Mouse (Mus musculus): ENCODE measurements around the gene Ttyh2.
"Not testable (repeated sequence)": the region's sequence is repeated elsewhere in the genome, so short reads cannot be mapped to it uniquely, and the experiment has no call there.

Gene Ttyh2

GRCm38 (mm10) chr11:114662746-114663362 is 12.4 kb upstream of the Ttyh2 start:
- peak; percentile 60 for DNase-seq

DNA sequence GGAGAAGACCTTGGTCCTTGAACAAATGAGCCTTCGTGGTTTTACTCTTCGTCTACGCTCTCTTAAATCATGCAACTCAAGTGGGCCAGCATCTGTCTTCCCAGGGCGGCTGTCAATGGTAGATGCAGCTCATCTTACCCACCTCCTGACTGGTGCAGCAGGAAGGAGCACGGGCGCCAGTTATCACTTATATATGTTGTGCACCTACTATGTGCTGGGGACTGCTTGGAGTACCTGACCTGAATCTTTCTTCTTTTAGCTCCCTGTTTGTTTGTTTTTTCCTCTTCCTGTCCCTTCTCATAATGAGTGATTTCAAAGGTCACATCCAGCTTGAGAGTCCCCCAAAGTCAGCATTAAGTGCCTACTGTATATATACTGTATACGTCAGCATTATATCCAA is 11.1 kb upstream of the Ttyh2 start:
- no peak for DNase-seq

DNA sequence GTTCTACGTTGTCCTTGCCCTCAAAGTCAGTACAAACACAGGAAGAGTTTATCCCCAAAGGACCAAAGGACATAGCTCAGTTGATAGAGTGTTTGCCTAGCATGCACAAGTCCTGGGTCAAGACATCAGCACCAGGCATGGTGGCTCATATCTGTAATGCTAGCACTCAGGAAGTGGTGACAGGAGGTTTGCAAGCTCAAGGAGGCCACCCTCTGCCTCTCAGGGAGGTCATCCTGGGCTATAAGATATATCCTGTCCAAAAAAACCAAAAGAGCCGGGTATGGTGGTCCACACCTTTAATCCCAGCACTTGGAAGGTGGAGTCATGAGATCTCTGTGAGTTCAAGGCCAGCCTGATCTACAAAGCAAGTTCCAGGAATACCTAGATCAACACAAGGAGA is 9.8 kb upstream of the Ttyh2 start:
- no peak for DNase-seq

GRCm38 (mm10) chr11:114666786-114667185 is 8.4 kb upstream of the Ttyh2 start:
- DNase-seq: no peak

- DNase-seq: no peak
Observed at GRCm38 (mm10) chr11:114667236-114667931, 7.8 kb upstream of the Ttyh2 start.

- peak; percentile 54 for DNase-seq
Observed at GRCm38 (mm10) chr11:114667932-114668285, 7.3 kb upstream of the Ttyh2 start.

GRCm38 (mm10) chr11:114668301-114668710 is 6.9 kb upstream of the Ttyh2 start, which contains the start of gene Rpl38:
Gene Rpl38, plus strand, starts transcription at chr11:114668524.
- peak; percentile 90 for DNase-seq

DNA sequence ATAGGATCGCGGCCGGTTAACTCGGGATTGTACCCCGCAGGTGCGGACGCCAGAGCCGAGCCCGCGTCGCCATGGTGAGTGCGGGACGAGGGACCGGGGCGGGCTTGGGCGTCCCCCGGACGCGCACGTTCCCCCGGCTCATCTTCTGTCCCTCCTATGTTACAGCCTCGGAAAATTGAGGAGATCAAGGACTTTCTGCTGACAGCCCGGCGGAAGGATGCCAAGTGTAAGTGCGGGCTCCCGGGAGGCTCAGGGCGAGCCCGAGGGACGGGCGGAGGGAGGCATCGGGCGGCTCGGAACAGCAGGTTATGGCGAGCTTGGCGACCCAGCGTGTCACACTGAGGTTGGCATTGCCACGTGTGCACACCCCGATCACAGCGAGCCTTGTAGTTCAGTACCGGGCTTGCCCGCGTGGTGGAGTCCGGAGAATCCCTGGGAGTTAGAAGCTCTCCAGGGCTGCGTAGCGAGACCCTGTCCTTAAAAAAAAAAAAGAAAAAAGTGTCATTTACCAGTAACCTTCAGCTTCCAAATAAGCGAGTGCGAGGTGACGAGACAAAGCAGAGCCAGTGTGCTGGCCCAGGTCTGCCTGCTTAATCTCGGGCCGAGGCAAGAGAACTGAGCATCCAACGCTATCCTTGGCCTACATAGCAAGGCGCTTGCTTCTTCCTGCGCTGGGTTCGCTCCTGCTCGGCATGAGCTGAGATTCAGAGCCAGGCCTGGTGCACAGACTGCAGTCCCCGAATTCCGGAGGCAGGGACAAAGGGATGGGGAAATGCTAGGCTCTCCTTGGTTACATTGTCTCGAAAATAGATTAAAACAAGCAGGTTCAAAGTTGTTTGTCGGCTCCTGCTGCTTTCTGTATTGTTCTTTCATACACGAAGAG is 6.2 kb upstream of the Ttyh2 start:
- DNase-seq: peak; percentile 71

GRCm38 (mm10) chr11:114669651-114670168 is 5.5 kb upstream of the Ttyh2 start:
- DNase-seq: no peak

DNA sequence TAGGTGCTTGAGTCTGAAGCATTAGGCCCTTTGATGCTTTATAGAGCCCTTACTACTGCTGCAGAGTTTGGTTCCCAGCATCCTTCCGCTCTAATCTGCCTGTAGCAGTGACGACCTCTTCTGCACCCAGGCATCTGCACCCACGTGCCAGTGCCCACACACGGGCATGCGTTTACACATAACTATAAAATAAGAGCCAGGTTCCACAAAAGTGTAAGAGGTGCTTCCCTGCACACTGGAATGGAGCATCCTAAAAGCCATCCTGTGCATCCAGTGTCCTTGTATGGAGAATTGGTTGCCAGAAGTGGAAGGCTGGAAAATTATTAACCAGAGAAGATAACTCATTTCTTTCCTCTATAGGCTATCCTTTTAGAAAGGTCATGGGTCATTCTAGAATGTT is 4.1 kb upstream of the Ttyh2 start:
- no peak for DNase-seq

GRCm38 (mm10) chr11:114672794-114673718 is 2.2 kb upstream of the Ttyh2 start:
- peak; percentile 52 for DNase-seq

DNA sequence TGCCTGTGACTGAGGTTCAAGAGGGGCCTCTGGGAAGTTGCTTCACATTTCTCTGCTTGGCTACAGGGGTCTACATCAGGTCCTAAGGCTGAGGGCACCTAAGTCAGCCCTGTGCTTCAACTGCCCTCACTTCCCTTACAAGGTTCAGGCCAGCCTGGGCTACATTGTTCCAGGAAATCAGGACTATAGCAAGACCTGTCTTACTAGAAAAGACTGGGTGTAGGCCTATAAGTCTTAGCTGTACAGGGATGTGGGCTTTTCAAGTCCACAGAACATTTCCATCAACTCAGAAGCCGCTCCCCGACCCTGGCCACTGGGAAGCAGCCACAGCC is 1.5 kb upstream of the Ttyh2 start:
- no peak for DNase-seq

DNA sequence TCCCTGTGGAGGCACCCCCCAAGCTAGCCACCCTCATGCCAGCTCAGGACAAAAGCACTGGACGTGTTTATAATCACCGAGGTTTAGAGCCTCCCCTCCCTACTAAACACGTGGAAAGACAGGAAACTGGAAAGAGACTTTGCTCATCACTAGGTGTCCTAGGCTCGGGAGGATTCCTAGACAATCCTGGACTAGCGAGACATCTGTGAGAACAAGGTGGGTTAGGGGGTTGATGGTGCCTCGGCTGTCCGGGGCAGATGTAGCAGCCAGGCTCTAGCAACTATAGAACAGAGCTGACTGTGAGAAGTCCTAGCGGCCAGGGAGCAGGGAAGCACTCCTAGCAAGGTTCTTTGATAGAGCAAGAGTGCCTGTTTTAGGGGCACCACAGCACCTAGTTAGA is 1.1 kb upstream of the Ttyh2 start:
- DNase-seq: no peak

DNA sequence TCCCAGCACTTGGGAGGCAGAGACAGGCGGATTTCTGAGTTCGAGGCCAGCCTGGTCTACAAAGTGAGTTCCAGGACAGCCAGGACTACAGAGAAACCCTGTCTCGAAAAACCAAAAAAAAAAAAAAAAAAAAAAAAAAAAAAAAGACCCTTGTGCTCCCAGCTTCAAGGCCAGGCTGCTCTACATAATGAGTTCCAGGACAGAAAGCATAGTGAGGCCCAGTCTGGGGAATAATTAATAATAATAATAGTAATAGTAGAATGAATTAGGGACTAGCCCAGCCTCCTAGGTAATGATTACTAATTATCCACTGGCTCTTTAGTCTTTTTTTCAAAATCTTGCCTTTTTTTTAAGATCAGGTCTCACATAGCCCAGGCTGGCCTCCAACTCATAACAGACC is 435 bp upstream of the Ttyh2 start:
- not testable (repeated sequence) for DNase-seq

- DNase-seq: peak; percentile 39
Observed at GRCm38 (mm10) chr11:114675826-114676401, 683 bp downstream of the Ttyh2 start.

- no peak for DNase-seq
Observed at GRCm38 (mm10) chr11:114676431-114676830, 1.2 kb downstream of the Ttyh2 start.

GRCm38 (mm10) chr11:114676896-114677530 is 1.8 kb downstream of the Ttyh2 start:
- DNase-seq: no peak

GRCm38 (mm10) chr11:114679582-114679981 is 4.4 kb downstream of the Ttyh2 start:
- DNase-seq: no peak

DNA sequence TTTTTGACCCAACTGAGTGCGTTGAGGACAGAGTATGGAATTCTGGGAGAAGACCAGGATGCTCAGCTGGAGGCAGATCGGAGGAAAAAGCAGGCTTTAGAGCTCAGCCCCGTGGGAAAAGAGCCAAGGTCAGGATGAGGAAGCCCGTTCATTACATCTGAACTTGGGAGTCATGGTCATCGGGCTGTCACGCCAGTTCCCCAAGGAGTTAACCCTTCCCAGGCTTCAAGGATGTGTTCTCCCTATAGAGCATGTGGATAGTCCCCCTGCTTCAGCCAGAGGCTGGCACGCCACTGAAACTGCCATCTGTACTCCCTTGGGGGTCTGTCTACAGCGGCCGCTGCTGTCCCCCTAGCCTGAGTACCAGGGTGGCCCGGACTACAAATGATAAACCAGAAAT is 5.1 kb downstream of the Ttyh2 start:
- DNase-seq: no peak

DNA sequence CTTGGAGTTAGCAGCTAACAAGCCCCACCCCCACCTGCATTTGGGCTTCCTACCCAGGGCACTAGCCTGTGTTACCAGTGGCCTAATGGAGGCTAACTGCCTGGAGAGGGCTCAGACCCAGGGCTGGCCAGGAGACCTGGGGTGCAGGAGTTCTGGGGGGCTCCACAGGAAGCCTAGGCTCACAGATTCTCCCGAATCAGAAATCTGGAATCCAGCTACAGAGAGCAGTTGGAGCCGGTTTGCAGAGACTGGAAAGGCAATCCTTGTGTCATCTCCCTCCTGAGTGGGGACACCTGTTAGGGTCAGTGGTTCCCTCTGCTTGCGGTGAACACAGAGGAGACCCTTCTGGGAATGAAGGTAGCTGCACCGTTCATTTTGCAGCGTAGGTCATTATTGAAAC is 5.8 kb downstream of the Ttyh2 start:
- no peak for DNase-seq

DNA sequence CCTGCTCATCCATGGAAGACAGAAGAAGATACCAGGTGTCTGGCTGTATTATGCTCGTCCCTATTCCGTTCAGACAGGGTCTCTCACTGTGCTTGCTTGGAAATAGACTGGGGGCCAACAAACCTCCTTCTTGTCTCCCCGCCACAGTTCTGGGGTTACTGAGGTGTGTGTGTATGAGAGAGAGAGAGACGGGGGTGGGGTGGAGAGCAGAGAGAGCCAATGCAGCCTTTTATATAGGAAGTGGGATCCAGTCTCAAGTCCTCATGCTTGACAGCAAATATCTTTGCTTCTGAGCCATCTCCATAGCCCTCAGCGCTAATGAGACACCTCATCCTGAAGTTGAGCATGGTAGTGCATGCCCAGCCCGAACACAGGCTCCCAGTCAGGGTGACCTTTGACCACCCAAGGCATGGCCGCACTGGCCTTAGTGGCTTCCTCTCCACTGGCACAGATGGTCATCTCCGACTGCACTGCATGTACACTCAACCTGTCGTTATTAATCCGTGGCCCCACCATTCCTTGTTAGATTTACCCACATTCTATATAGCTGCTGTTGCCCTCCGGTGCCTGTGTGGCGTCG is 7.2 kb downstream of the Ttyh2 start:
- no peak for DNase-seq
